Mouse (Mus musculus) layer of hippocampus, adult 9-11 months (tissue): ENCODE measurements around the gene Tmem132c.

Experiments
- DNase-seq: peaks from one replicate; pipeline ENCODE4 v3.0.0; 2022

Gene Tmem132c

GRCm38 (mm10) chr5:127289659-127290058 lies 48.1 kb downstream of the Tmem132c start:
- no peak for DNase-seq

- peak; percentile 5 for DNase-seq
Measured at GRCm38 (mm10) chr5:127290461-127291250, 49.0 kb downstream of the Tmem132c start.

GRCm38 (mm10) chr5:127291581-127291980 lies 50.0 kb downstream of the Tmem132c start:
- no peak for DNase-seq

- no peak for DNase-seq
Measured at GRCm38 (mm10) chr5:127293698-127294097, 52.1 kb downstream of the Tmem132c start.

- no peak for DNase-seq
Measured at GRCm38 (mm10) chr5:127297461-127297860, 55.9 kb downstream of the Tmem132c start.

- DNase-seq, result no peak
Measured at GRCm38 (mm10) chr5:127298060-127298459, 56.5 kb downstream of the Tmem132c start.

GRCm38 (mm10) chr5:127299010-127299409 lies 57.4 kb downstream of the Tmem132c start:
- DNase-seq, result no peak

- peak; percentile 21 for DNase-seq
Measured at GRCm38 (mm10) chr5:127300597-127301254, 59.1 kb downstream of the Tmem132c start.

GRCm38 (mm10) chr5:127305312-127305711 lies 63.7 kb downstream of the Tmem132c start:
- no peak for DNase-seq

- no peak for DNase-seq
Measured at GRCm38 (mm10) chr5:127305719-127306118, 64.1 kb downstream of the Tmem132c start.

- no peak for DNase-seq
Measured at GRCm38 (mm10) chr5:127306726-127307125, 65.1 kb downstream of the Tmem132c start.

- no peak for DNase-seq
Measured at GRCm38 (mm10) chr5:127310318-127311004, 68.9 kb downstream of the Tmem132c start.

GRCm38 (mm10) chr5:127311005-127311331 lies 69.4 kb downstream of the Tmem132c start:
- no peak for DNase-seq

- no peak for DNase-seq
Measured at GRCm38 (mm10) chr5:127313634-127314033, 72.0 kb downstream of the Tmem132c start.

GRCm38 (mm10) chr5:127319096-127319779 lies 77.6 kb downstream of the Tmem132c start:
- DNase-seq, result no peak

GRCm38 (mm10) chr5:127324645-127325044 lies 83.0 kb downstream of the Tmem132c start:
- DNase-seq, result no peak

- peak; percentile 59 for DNase-seq
Measured at GRCm38 (mm10) chr5:127336048-127336907, 94.7 kb downstream of the Tmem132c start.

GRCm38 (mm10) chr5:127336908-127337265 lies 95.3 kb downstream of the Tmem132c start:
- no peak for DNase-seq

- no peak for DNase-seq
Measured at GRCm38 (mm10) chr5:127339016-127339435, 97.4 kb downstream of the Tmem132c start.

GRCm38 (mm10) chr5:127341158-127341557 lies 99.5 kb downstream of the Tmem132c start:
- no peak for DNase-seq

GRCm38 (mm10) chr5:127344721-127345120 lies 103.1 kb downstream of the Tmem132c start:
- DNase-seq, result no peak

- no peak for DNase-seq
Measured at GRCm38 (mm10) chr5:127346364-127346763, 104.8 kb downstream of the Tmem132c start.
